Mouse (Mus musculus): ENCODE results near the gene Cdkn2c. TPM values are rescaled to one million over a fixed set of nuclear protein-coding genes. Genes with fewer than 3 reads are reported as not detected.
A peak's percentile ranks its signal among the peaks of the same experiment; 100 is the strongest.

Gene Cdkn2c
- polyA plus RNA-seq, 1 experiment from 2014 or later, result 6.0 TPM

DNA sequence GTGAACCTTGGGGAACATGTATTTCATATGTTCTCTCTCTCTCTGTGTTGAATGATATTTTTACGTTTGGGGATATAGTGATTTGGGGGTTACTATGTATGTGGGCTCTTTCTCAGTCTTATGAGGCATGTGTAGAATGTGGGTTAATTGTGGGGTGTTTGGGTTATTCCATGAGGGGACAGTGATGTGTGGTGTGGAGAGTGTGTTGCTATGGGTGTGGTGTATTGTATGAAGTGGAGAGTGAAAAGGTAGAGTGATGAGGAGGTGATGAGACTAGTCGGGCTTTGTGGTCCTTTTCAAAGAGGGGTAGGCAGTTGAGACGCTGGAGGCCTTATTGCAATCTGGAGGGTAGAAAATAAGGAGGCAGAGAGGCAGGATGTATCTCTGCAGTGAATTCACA lies 10.2 kb upstream of the Cdkn2c start:
- Histone ChIP-seq H3K9me3 (ENCODE audit: low read length) (no peaks in the 10 kb centered on the region), H3K4me2 (replicated peaks; ENCODE audit: low read depth, low read length) (peak overlapping the region; percentile 68), H3K27ac (ENCODE audit: low read length) (peak overlapping the region; percentile 95), H3K4me3 (ENCODE audit: low read depth, low read length) (peak overlapping the region; percentile 83), H3K36me3 (ENCODE audit: insufficient read depth, low read length) (no peaks in the 10 kb centered on the region), H3K9ac (replicated peaks; ENCODE audit: low read depth) (peak overlapping the region; percentile 63), H3K4me1 (ENCODE audit: insufficient read depth, low read depth, low read length) (no peaks in the 10 kb centered on the region), H3K27me3 (replicated peaks; ENCODE audit: insufficient read depth, low read length) (no peaks in the 10 kb centered on the region)
- TF ChIP-seq CTCF (IDR thresholded peaks at IDR 0.05) (no peak), EP300 (IDR thresholded peaks at IDR 0.05) (no peak)
- DNase-seq (ENCODE audit: low spot score) (no peak), ATAC-seq (no peak)
- 0% methylated on average over 3 of the region's 3 CpGs for WGBS

DNA sequence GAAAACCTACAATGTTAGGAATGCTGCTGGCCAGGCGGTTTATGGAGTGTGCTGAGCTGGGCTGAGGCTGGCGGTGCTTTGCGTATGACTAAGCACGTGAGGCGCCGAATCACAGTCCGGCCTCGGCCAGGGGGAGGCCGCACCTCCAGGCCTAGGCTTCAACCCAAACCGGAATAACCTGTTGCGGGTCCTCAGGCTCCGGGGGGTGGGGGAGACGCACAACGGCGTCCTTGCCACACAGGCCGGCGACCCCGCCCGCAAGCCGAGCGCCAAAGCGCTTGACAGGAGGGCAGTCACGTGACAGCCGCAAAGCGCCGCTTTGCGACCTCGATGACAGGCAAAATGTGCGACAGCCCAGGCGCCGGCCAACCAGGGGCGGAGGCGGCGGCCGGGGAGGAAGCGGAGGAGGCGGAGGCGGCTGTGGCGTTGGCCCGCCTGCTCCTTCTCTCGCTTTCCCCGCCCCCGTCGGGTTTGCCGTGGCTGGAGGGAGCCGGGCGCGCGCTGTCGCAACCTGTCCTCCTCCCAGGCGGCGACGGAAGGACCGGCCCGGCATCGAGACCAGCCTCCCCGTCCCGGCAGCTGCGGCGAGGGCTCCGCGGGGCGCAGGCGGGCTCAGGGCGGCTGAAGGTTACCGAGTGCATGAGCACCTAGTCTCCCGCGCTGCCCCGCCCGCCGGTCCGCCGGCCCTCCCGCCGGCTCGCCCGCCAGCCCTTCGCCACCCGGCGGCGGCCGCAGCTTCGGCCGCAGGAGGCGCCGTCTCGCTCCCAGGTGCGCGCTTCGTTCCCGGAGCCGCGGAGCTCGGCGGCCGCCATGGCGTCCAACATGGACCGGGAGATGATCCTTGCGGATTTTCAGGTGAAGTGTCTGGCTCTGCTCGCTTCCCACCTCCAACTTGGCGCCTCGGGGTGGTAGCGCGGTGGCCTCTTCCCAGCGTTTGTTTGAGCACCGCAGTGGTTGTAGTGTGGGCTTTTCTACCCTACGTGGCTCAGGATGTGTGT lies 9.5 kb upstream of the Cdkn2c start, which contains the start of gene Faf1:
Faf1 (plus strand) TSS at position 371 of the 998 bp plus-strand sequence.
- under 1% methylated on average over 91 of the region's 107 CpGs for WGBS

DNA sequence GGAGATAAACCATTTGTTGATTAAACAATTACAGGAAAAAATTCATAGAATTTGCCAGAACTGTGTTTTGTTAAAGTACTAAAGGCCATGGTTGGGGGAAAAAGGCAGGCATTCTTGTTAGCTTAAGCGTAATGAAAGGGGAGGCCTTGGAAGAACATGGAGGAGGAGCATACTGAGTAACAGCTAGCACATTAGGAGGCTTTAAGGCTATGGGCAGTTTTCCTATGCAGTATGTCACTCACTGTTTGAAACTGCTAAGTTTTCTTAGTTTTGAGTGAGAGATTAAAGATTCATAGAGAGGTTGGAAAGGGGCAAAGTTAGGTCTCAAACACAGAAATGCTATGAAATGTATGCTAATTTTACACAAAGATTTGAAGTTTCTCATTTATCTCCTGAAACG lies 7.1 kb upstream of the Cdkn2c start:
- ATAC-seq, result no peak
- 73% methylated on average over 2 of the region's 2 CpGs for WGBS
- no peak overlapping the region for H3K4me3 ChIP-seq (ENCODE audit: low read depth, low read length)

More for the DNA sequence above, 9.5 kb upstream of the Cdkn2c start, which contains the start of gene Faf1:
- peak within 1 kb of the TSS; percentile 68 for H3K4me2 ChIP-seq (replicated peaks; ENCODE audit: low read depth, low read length)
- DNase-seq (ENCODE audit: low spot score) (peak; percentile 99), ATAC-seq (peak; percentile 97)
- H3K9ac ChIP-seq (replicated peaks; ENCODE audit: low read depth), result peak within 1 kb of the TSS; percentile 63
- H3K36me3 ChIP-seq (ENCODE audit: insufficient read depth, low read length), result no peaks in the 10 kb centered on the region
- H3K4me3 ChIP-seq (ENCODE audit: low read depth, low read length), result peak within 1 kb of the TSS; percentile 83
- H3K27ac ChIP-seq (ENCODE audit: low read length), result peak within 1 kb of the TSS; percentile 95
- no peaks in the 10 kb centered on the region for H3K27me3 ChIP-seq (replicated peaks; ENCODE audit: insufficient read depth, low read length)
- TF ChIP-seq CTCF (IDR thresholded peaks at IDR 0.05) (peak; percentile 56), EP300 (IDR thresholded peaks at IDR 0.05) (peak; percentile 52)
- H3K9me3 ChIP-seq (ENCODE audit: low read length), result no peaks in the 10 kb centered on the region
- H3K4me1 ChIP-seq (ENCODE audit: insufficient read depth, low read depth, low read length), result no peaks in the 10 kb centered on the region

GRCm38 (mm10) chr4:109671941-109672340 lies 5.0 kb upstream of the Cdkn2c start:
- Histone ChIP-seq H3K4me2 (replicated peaks; ENCODE audit: low read depth, low read length) (no peak overlapping the region), H3K9me3 (ENCODE audit: low read length) (no peaks in the 10 kb centered on the region), H3K27ac (ENCODE audit: low read length) (no peak overlapping the region), H3K36me3 (ENCODE audit: insufficient read depth, low read length) (no peaks in the 10 kb centered on the region), H3K9ac (replicated peaks; ENCODE audit: low read depth) (no peak overlapping the region), H3K27me3 (replicated peaks; ENCODE audit: insufficient read depth, low read length) (no peaks in the 10 kb centered on the region), H3K4me1 (ENCODE audit: insufficient read depth, low read depth, low read length) (no peaks in the 10 kb centered on the region), H3K4me3 (ENCODE audit: low read depth, low read length) (no peak overlapping the region)
- ATAC-seq (no peak), DNase-seq (ENCODE audit: low spot score) (no peak)
- TF ChIP-seq CTCF (IDR thresholded peaks at IDR 0.05) (no peak), EP300 (IDR thresholded peaks at IDR 0.05) (no peak)
- 76% methylated on average over 1 of the region's 1 CpGs for whole genome bisulfite sequencing

More for the DNA sequence above, 7.1 kb upstream of the Cdkn2c start:
- TF ChIP-seq CTCF (IDR thresholded peaks at IDR 0.05) (no peak), EP300 (IDR thresholded peaks at IDR 0.05) (no peak)
- no peak overlapping the region for H3K4me2 ChIP-seq (replicated peaks; ENCODE audit: low read depth, low read length)
- no peaks in the 10 kb centered on the region for H3K4me1 ChIP-seq (ENCODE audit: insufficient read depth, low read depth, low read length)
- no peak overlapping the region for H3K27ac ChIP-seq (ENCODE audit: low read length)
- DNase-seq (ENCODE audit: low spot score), result no peak
- H3K36me3 ChIP-seq (ENCODE audit: insufficient read depth, low read length), result no peaks in the 10 kb centered on the region
- no peak overlapping the region for H3K9ac ChIP-seq (replicated peaks; ENCODE audit: low read depth)
- H3K27me3 ChIP-seq (replicated peaks; ENCODE audit: insufficient read depth, low read length), result no peaks in the 10 kb centered on the region
- no peaks in the 10 kb centered on the region for H3K9me3 ChIP-seq (ENCODE audit: low read length)

GRCm38 (mm10) chr4:109670213-109670612 lies 3.2 kb upstream of the Cdkn2c start:
- DNase-seq (ENCODE audit: low spot score) (peak; percentile 73), ATAC-seq (no peak)
- no peak overlapping the region for H3K4me3 ChIP-seq (ENCODE audit: low read depth, low read length)
- H3K27me3 ChIP-seq (replicated peaks; ENCODE audit: insufficient read depth, low read length), result no peaks in the 10 kb centered on the region
- no peak overlapping the region for H3K27ac ChIP-seq (ENCODE audit: low read length)
- TF ChIP-seq CTCF (IDR thresholded peaks at IDR 0.05), result peak; percentile 26
- no peak for TF ChIP-seq EP300 (IDR thresholded peaks at IDR 0.05)
- H3K36me3 ChIP-seq (ENCODE audit: insufficient read depth, low read length), result no peaks in the 10 kb centered on the region
- H3K9ac ChIP-seq (replicated peaks; ENCODE audit: low read depth), result no peak overlapping the region
- no peaks in the 10 kb centered on the region for H3K4me1 ChIP-seq (ENCODE audit: insufficient read depth, low read depth, low read length)
- no peaks in the 10 kb centered on the region for H3K9me3 ChIP-seq (ENCODE audit: low read length)
- 57% methylated on average over 2 of the region's 2 CpGs for WGBS
- H3K4me2 ChIP-seq (replicated peaks; ENCODE audit: low read depth, low read length), result no peak overlapping the region

DNA sequence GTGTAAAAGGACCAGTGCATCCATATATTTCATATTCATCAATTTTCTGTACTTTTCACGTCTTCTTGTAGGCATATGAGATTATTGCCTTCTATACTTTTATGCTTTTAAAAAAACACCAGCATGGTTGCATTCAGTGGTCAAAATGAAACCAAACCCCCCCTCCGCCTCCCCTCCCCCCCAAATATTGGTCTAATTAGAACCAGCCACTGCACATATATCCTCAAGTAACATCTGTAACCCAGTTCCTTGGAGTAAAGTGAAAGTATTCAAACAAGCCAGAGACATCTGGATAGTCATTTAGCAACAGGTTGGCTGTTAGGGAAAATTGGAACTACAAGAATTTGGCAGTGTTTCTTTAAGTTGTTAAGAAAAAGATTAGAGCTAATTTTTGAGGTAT lies 529 bp upstream of the Cdkn2c start:
- Histone ChIP-seq H3K4me3 (ENCODE audit: low read depth, low read length) (peak overlapping the region; percentile 84; the same call in 1 of the 2 replicates), H3K27ac (ENCODE audit: low read length) (peak overlapping the region; percentile 99), H3K4me1 (ENCODE audit: insufficient read depth, low read depth, low read length) (no peaks in the 10 kb centered on the region), H3K9me3 (ENCODE audit: low read length) (no peaks in the 10 kb centered on the region), H3K9ac (replicated peaks; ENCODE audit: low read depth) (no peak overlapping the region; the same call in 1 of the 2 replicates), H3K4me2 (replicated peaks; ENCODE audit: low read depth, low read length) (peak overlapping the region; percentile 99), H3K36me3 (ENCODE audit: insufficient read depth, low read length) (no peaks in the 10 kb centered on the region), H3K27me3 (replicated peaks; ENCODE audit: insufficient read depth, low read length) (0 out of 2 replicates have a peak, but pooled peaks cover 4% of the 10 kb centered on the region)
- ATAC-seq, result no peak
- TF ChIP-seq EP300 (IDR thresholded peaks at IDR 0.05) (no peak), CTCF (IDR thresholded peaks at IDR 0.05) (no peak)
- no peak for DNase-seq (ENCODE audit: low spot score)
- WGBS, result 74% methylated on average over 2 of the region's 2 CpGs
